Mouse (Mus musculus) lung, embryonic 16.5 days (tissue): ENCODE data around the gene Yaf2. TPM values are rescaled to one million over a fixed set of nuclear protein-coding genes. Genes with fewer than 3 reads are reported as not detected.

Source experiments
- ATAC-seq: fragments of 200-750 bp; cut with Nextera tagmentation; 2 replicates; pipeline ENCODE4 v1.8.0; 2017; ENCODE audit warnings: low read depth, mild to moderate bottlenecking, moderate library complexity
- H3K27ac ChIP-seq: fragments of 300-500 bp; sonication (generic); 2 replicates; pipeline ENCODE4 v1.5.1; 2014; ENCODE audit warnings: mild to moderate bottlenecking, control low read depth, low read length
- H3K27me3 ChIP-seq: fragments of 300-500 bp; sonication (generic); 2 replicates; pipeline ENCODE4 v1.6.1; 2014; ENCODE audit warnings: low read depth, low read length, mixed read lengths; ENCODE audit not compliant: control insufficient read depth, insufficient read depth
- H3K36me3 ChIP-seq: fragments of 300-500 bp; sonication (generic); 2 replicates; pipeline ENCODE4 v1.6.1; 2014; ENCODE audit warnings: low read length; ENCODE audit not compliant: control insufficient read depth, insufficient read depth
- H3K4me1 ChIP-seq: fragments of 300-500 bp; sonication (generic); replicated peaks from 2 replicates; pipeline ENCODE4 v1.6.1; 2014; ENCODE audit warnings: low read length, mixed read lengths; ENCODE audit not compliant: control insufficient read depth, insufficient read depth
- H3K4me2 ChIP-seq: fragments of 300-500 bp; sonication (generic); 2 replicates; pipeline ENCODE4 v1.6.1; 2014; ENCODE audit warnings: low read depth, low read length, control low read depth
- H3K4me3 ChIP-seq: fragments of 300-500 bp; sonication (generic); 2 replicates; pipeline ENCODE4 v1.5.1; 2014; ENCODE audit warnings: mild to moderate bottlenecking, low read length, control low read depth
- H3K9ac ChIP-seq: fragments of 300-500 bp; sonication (generic); 2 replicates; pipeline ENCODE4 v1.6.1; 2014; ENCODE audit warnings: low read length, control low read depth
- H3K9me3 ChIP-seq: fragments of 300-500 bp; sonication (generic); 2 replicates; pipeline ENCODE4 v1.6.1; 2016; ENCODE audit warnings: low read length; ENCODE audit not compliant: control insufficient read depth
- WGBS: fragments of 180-500 bp; shearing (Covaris S2); extraction: QIAGEN DNeasy Blood & Tissue Kit; methylation state at CpG from one replicate; pipeline ENCODE4 v1.1.7; 2014; 5-methylcytosine and 5-hydroxymethylcytosine counted together
- polyA plus RNA-seq: library from polyadenylated mRNA; unstranded; fragments of >200 nt; fragmentation: Nextera tagmentation; extraction: Ambion mirVana; gene quantifications from 2 replicates; pipeline ENCODE4 v1.2.1, GENCODE M21; 2015

Gene Yaf2
- polyA plus RNA-seq, 1 experiment from 2014 or later: 55.3 TPM

DNA sequence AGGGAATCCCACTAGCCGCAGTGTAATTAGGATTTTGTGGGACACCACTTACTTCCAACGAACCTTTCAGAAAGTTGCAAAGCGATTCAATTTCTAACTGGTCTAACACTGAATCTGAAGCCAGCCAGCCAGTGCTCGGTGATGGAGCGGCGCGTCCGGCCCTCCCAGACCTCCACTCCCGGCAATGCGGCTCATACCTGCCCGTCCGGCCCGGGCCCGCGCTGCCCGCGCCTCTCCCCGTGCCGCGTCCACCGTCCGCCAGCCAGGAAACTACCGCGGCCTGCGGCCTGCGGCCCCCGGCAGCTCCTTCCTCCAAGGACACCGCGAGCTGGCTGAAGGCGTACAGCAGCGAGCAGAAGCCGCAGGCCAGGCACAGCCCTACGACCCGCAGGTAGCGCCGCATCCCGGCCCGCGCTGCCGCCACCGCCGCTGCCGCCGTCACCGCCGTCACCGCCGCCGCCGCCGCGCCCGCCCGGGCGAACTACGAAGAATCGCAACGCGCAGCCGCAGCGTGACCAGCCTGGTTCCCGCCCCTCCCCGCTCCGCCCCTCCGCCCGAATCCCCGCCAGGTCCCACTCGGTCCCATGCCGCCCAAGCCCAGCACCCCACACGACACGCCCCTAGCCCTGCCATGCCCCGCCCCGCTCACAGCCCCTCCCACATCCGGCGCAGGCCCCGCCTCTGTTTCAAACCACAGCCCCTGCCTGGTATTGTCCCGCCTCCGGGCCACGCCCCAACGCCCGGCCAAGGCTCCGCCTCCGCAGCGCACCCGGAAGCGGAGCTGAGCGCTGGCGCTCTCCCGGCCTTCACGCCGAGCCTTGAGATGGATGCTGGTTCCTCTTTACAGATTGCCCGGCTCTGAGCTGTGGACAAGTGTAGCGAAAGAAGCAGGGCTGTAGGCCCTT lies 61.8 kb downstream of the Yaf2 start, which contains the start of gene Gxylt1:
Gxylt1 (minus strand) TSS at position 501 of the 905 bp plus-strand sequence.
- H3K27me3 ChIP-seq: no peaks in the 10 kb centered on the region
- peak; percentile 99 for ATAC-seq
- no peaks in the 10 kb centered on the region for H3K36me3 ChIP-seq
- peak within 1 kb of the TSS; percentile 88 for H3K27ac ChIP-seq
- peaks cover 23% of the 10 kb centered on the region for H3K4me1 ChIP-seq
- peak within 1 kb of the TSS; percentile 86 for H3K9ac ChIP-seq
- H3K4me3 ChIP-seq: peak within 1 kb of the TSS; percentile 82
- peak within 1 kb of the TSS; percentile 87 for H3K4me2 ChIP-seq
- H3K9me3 ChIP-seq: no peaks in the 10 kb centered on the region
- WGBS: under 1% methylated on average over 69 of the region's 93 CpGs

DNA sequence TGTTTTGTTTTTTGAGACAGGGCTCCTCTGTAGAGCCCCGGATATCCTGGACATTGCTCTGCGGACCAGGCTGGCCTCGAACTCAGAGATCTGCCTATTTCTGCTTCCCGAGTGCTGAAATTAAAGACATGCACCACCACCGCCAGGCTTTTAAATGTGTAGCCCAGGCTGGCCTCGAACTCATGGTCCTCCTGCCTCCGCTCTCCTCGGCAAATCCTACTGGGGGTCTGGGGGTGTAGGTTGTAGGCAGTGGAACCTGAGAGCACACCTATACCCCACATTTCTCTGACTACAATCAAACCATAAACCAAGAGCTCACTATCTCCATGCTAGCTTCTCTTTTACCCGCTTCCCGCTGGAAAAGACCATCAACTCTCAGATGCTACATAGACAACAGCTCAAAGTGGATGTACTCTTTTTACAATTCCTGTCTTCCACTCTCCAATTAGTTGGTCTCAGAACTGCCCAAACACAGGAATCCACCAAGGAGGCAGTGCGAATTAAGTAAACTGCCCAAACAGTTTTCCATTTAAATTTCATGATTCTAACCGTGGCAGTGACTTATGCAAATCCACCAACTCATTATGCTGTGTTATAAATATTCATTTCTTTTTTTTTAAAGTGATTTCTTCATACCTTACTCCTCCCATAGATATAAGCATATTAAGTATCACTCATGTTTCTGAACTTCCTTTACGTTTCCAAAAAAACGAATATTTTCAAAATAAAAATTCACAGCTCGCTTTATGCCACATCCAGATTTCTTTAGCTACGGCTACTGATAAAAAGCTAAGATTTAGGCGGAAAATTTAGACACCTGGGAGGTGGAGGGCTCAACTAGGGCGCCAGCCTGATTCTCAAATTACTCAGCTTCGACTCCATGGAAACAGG lies 62.7 kb downstream of the Yaf2 start:
- no peak for ATAC-seq
- Histone ChIP-seq H3K4me2 (peak overlapping the region; percentile 85), H3K27ac (peak overlapping the region; percentile 88), H3K4me1 (peaks cover 23% of the 10 kb centered on the region), H3K4me3 (peak overlapping the region; percentile 82), H3K27me3 (no peaks in the 10 kb centered on the region), H3K9ac (peak overlapping the region; percentile 86), H3K36me3 (no peaks in the 10 kb centered on the region), H3K9me3 (no peaks in the 10 kb centered on the region)
- WGBS: 38% methylated on average over 19 of the region's 19 CpGs

DNA sequence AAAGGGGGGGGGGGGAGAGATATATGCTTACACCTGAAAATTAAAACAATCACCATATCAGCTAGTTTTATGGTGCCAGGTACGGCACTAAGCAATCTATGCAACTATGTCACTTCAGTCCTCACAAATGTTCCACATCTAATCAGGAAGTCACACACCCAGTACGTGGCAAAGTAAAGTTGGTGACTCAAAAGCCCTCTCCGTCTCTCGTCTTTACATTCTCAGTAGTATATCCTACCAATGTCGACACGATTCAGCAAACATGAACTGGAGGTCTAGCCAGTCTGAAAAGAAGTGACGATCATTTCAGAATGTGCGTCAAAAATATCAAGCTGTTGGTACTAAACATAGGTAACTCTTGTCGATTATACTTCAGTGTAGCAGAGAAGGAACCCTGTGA lies 63.8 kb downstream of the Yaf2 start:
- 75% methylated on average over 9 of the region's 9 CpGs for WGBS

DNA sequence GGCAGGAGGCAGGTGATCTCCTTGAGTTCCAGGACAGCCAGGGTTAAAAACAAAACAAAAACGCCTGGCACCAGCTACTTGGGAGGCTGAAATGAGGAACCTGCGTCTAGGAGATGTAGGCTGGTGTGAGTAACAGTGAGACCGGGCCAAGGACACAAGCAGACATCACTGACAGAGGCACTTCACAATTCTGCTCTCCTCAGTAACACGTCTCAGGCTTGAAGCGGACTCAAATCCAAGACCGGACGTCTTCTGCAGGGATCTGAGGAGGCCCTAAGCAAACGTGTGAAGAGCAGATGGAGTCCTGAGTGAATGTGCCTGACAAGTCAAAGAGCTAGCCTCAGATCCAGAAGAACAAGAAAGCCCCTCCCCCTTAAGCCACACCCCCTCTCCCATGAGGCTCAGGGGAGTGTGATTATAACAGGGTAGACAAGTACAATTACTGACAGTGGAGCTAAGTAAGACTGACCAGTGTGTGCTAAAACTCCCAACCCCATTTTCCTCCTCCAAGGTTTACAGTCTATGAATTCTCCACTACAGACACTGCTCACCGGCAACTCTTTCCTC lies 66.4 kb downstream of the Yaf2 start:
- 59% methylated on average over 9 of the region's 9 CpGs for WGBS
- ATAC-seq: no peak
- Histone ChIP-seq H3K27me3 (no peaks in the 10 kb centered on the region), H3K9me3 (no peaks in the 10 kb centered on the region), H3K4me3 (no peak overlapping the region), H3K27ac (no peak overlapping the region), H3K9ac (no peak overlapping the region), H3K4me1 (peaks cover 17% of the 10 kb centered on the region), H3K4me2 (no peak overlapping the region), H3K36me3 (no peaks in the 10 kb centered on the region)

More for the DNA sequence above, 63.8 kb downstream of the Yaf2 start:
- Histone ChIP-seq H3K4me3 (no peak overlapping the region; the same call in 1 of the 2 replicates), H3K36me3 (no peaks in the 10 kb centered on the region), H3K4me1 (peaks cover 23% of the 10 kb centered on the region), H3K27ac (no peak overlapping the region), H3K4me2 (no peak overlapping the region), H3K27me3 (no peaks in the 10 kb centered on the region), H3K9me3 (no peaks in the 10 kb centered on the region), H3K9ac (no peak overlapping the region)
- ATAC-seq: no peak

DNA sequence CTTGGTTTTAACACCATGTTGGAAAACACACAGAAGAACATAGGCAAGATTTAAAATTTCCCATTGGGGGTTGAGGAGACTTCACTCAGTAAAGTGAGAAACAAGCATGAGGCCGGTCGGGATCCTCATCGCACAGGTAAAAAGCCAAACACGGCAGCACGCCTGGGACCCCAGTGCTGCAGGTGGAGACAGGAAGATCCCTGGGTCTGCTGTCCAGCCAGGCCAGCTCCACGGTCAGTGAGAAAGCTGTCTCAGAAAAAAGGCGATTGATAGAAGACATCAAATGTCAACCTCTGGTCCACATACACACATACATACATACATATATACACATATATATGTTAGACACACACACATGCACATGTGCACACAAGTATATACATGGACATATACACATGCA lies 67.2 kb downstream of the Yaf2 start:
- Histone ChIP-seq H3K9ac (no peak overlapping the region), H3K4me1 (peaks cover 17% of the 10 kb centered on the region), H3K4me2 (no peak overlapping the region), H3K9me3 (no peaks in the 10 kb centered on the region), H3K36me3 (no peaks in the 10 kb centered on the region), H3K27me3 (no peaks in the 10 kb centered on the region), H3K4me3 (no peak overlapping the region), H3K27ac (no peak overlapping the region)
- ATAC-seq: no peak
- 91% methylated on average over 7 of the region's 7 CpGs for WGBS

DNA sequence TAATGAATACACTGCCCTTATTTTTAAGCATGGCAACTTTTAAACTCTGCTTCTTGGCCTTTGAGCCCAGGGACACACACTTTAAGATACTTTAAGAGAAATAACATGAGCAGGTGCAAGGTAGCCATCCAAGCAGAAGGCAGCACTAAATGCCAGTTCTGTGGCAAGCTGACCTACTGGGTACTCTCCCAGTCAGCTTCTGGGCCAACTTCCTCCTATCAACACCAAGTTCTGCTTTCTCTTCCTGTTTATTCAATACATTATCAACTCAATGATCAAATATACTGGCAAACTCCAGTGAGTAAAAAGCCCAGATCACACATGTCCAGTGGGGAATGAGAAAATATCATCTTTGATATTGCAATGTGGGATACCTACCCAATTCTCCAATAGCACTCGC lies 68.7 kb downstream of the Yaf2 start:
- no peak for ATAC-seq
- WGBS: 100% methylated on average over 1 of the region's 1 CpGs
- H3K36me3 ChIP-seq: no peaks in the 10 kb centered on the region

DNA sequence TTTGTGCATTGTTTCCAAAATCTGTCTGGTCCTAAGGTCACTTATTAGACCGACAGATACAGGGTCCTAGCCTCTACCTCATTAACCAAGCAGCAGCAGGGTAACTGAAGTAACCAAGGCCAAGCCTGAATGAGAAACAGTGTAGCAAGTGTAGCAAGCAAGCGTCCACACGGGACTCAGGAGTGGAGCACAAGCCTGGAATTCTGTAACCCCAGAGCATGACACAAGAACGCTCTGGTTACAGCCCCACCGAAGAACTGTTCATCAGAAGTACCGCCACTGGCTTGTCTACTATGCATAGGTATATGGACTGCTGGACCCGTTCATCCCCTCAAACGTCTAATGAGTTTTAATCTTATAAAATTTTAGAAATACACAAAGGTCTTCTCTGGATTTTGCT lies 69.3 kb downstream of the Yaf2 start:
- H3K4me2 ChIP-seq: no peak overlapping the region
- no peaks in the 10 kb centered on the region for H3K27me3 ChIP-seq
- no peaks in the 10 kb centered on the region for H3K9me3 ChIP-seq
- WGBS: 81% methylated on average over 8 of the region's 8 CpGs
- H3K4me1 ChIP-seq: peaks cover 4% of the 10 kb centered on the region; the same call in 1 of the 2 replicates
- H3K36me3 ChIP-seq: no peaks in the 10 kb centered on the region
- H3K4me3 ChIP-seq: no peak overlapping the region
- H3K27ac ChIP-seq: no peak overlapping the region
- no peak for ATAC-seq
- no peak overlapping the region for H3K9ac ChIP-seq

More for the DNA sequence above, 68.7 kb downstream of the Yaf2 start:
- H3K9me3 ChIP-seq: no peaks in the 10 kb centered on the region
- no peak overlapping the region for H3K4me3 ChIP-seq
- no peak overlapping the region for H3K9ac ChIP-seq
- H3K4me2 ChIP-seq: no peak overlapping the region
- no peaks in the 10 kb centered on the region for H3K27me3 ChIP-seq
- peaks cover 6% of the 10 kb centered on the region for H3K4me1 ChIP-seq
- H3K27ac ChIP-seq: no peak overlapping the region

DNA sequence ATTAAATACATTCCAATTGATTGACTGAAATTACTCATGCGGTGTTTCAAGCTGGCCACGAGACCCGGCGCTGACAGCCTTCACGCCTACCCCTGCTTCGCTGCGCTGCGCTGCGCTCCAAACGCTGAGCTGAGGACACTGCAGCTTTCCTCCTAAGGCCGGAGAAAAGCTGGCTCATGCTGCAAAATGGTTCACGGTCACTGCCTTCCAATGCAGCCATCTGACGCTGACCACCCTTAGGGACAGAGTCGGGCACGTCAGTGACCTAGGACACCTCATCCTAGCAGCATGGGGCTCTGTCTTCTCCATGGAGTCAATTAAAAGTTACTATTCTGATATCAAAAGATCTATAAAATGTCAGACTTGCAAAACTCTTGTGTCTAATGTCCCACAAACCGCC lies 70.4 kb downstream of the Yaf2 start:
- H3K27me3 ChIP-seq: no peaks in the 10 kb centered on the region
- no peak for ATAC-seq
- peaks cover 5% of the 10 kb centered on the region; the same call in 1 of the 2 replicates for H3K4me1 ChIP-seq
- H3K9me3 ChIP-seq: no peaks in the 10 kb centered on the region
- H3K4me3 ChIP-seq: no peak overlapping the region
- no peak overlapping the region for H3K9ac ChIP-seq
- no peak overlapping the region for H3K27ac ChIP-seq
- WGBS: 87% methylated on average over 16 of the region's 16 CpGs
- no peak overlapping the region for H3K4me2 ChIP-seq
- H3K36me3 ChIP-seq: no peaks in the 10 kb centered on the region; the same call in 1 of the 2 replicates
